11 mouse cellular contexts compared by ENCODE assay signal in the genomic region with DNA sequence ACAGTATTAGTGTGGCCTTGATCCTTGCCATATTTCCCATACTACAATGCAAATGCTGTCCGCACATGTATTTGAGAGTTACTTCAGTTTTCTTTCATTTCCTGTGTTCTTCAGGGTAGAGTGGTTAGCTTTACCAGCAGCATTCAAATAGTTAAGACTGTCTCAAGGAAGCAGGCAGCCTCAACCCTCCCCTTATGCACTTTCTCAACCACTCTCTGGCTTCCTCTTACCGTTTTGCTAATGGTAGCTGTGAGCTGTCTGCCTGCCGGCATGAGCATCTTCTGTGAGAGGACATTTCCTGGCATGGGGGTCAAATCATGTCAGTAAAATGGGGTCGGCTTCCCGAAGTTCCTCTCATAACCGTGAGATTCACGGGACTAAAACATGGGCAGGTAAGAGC.
DNase-seq lines count a peak whose midpoint lies in the region; ATAC-seq lines count a peak whose summit lies in the region.
"Had no signal": no experiment of that assay in that cellular context is flagged by ENCODE, and none has a peak within 500 bp of the region (broad histone marks: within the 10 kb centered on the region; RNA-seq: fewer than 3 reads in every experiment).

No protein-coding gene starts in this region.

- peak; percentile 48 to 49 for DNase-seq in spleen, adult 18-20 months
- no peak for DNase-seq in spleen, adult 12 weeks (ENCODE audit: low spot score)
- DNase-seq in c-Kit-positive CD71-positive TER-119-positive erythroid progenitor cells, embryonic 14.5 days (ENCODE audit: low spot score) = no peak
- DNase-seq in forebrain, embryonic 11.5 days (ENCODE audit: low spot score) = no peak
- no peak for DNase-seq in left cerebral cortex, postnatal 4 days
- DNase-seq: midbrain, embryonic 14.5 days had no signal

- peaks cover 87% of the 10 kb centered on the region for H3K36me3 ChIP-seq in liver, embryonic 15.5 days (replicated peaks)
- no peaks in the 10 kb centered on the region; the same call in 1 of the 2 replicates for H3K36me3 ChIP-seq in forebrain, embryonic 11.5 days (ENCODE audit: control insufficient read depth, insufficient read depth, low read length)
- peaks cover 13% of the 10 kb centered on the region; the same call in 1 of the 2 replicates for H3K36me3 ChIP-seq in intestine, embryonic 16.5 days (ENCODE audit: control insufficient read depth, insufficient read depth, low read length)

- no peak for ATAC-seq in liver, embryonic 15.5 days (ENCODE audit: insufficient read depth)
- peak; percentile 82 for ATAC-seq in neutrophil, adult 5-6 weeks (ENCODE audit: extremely low read depth, insufficient number of reproducible peaks, low FRiP score, poor library complexity, severe bottlenecking)
- ATAC-seq in forebrain, embryonic 11.5 days (replicated peaks; ENCODE audit: low FRiP score) = no peak
- no peak for ATAC-seq in intestine, embryonic 16.5 days

- H3K4me1 ChIP-seq in liver, embryonic 15.5 days (replicated peaks) = peaks cover 3% of the 10 kb centered on the region
- no peaks in the 10 kb centered on the region for H3K4me1 ChIP-seq in forebrain, embryonic 11.5 days (replicated peaks; ENCODE audit: control insufficient read depth, insufficient read depth, low read length)
- no peaks in the 10 kb centered on the region for H3K4me1 ChIP-seq in intestine, embryonic 16.5 days (ENCODE audit: control insufficient read depth, insufficient read depth, low read length)
- H3K4me1 ChIP-seq: forebrain, embryonic 12.5 days; limb, embryonic 10.5 days had no signal

- H3K4me3 ChIP-seq in liver, embryonic 15.5 days (replicated peaks) = peak overlapping the region; percentile 28
- no peak overlapping the region for H3K4me3 ChIP-seq in forebrain, embryonic 11.5 days (ENCODE audit: low read depth, low read length)
- H3K4me3 ChIP-seq in intestine, embryonic 16.5 days (ENCODE audit: low read length) = no peak overlapping the region
- H3K4me3 ChIP-seq: forebrain, embryonic 12.5 days; limb, embryonic 10.5 days had no signal

- no peak overlapping the region for H3K9ac ChIP-seq in liver, embryonic 15.5 days
- no peak overlapping the region for H3K9ac ChIP-seq in forebrain, embryonic 11.5 days (ENCODE audit: low read length)
- no peak overlapping the region for H3K9ac ChIP-seq in intestine, embryonic 16.5 days (ENCODE audit: low read depth, low read length)
- H3K9ac ChIP-seq: forebrain, embryonic 12.5 days had no signal

- WGBS in liver, embryonic 15.5 days (ENCODE audit: insufficient replicate concordance) = 38% methylated on average over 7 of the region's 7 CpGs
- WGBS in forebrain, embryonic 11.5 days = 86% methylated on average over 7 of the region's 7 CpGs
- WGBS in intestine, embryonic 16.5 days = 67% methylated on average over 7 of the region's 7 CpGs

- intact Hi-C loops in left cerebral cortex, postnatal 4 days (cut with DNase I) = no loop called here

- H3K27ac ChIP-seq in liver, embryonic 15.5 days (replicated peaks) = no peak overlapping the region; the same call in 1 of the 2 replicates
- no peak overlapping the region for H3K27ac ChIP-seq in forebrain, embryonic 11.5 days (ENCODE audit: low read depth, low read length)
- H3K27ac ChIP-seq in intestine, embryonic 16.5 days (ENCODE audit: low read length) = no peak overlapping the region
- H3K27ac ChIP-seq: forebrain, embryonic 12.5 days; limb, embryonic 10.5 days had no signal

- no peak overlapping the region for H3K4me2 ChIP-seq in liver, embryonic 15.5 days
- no peak overlapping the region for H3K4me2 ChIP-seq in forebrain, embryonic 11.5 days (ENCODE audit: low read depth, low read length, severe bottlenecking)
- H3K4me2 ChIP-seq in intestine, embryonic 16.5 days (ENCODE audit: low read depth, low read length) = no peak overlapping the region
- H3K4me2 ChIP-seq: forebrain, embryonic 12.5 days had no signal

- no peaks in the 10 kb centered on the region for H3K27me3 ChIP-seq in liver, embryonic 15.5 days
- no peaks in the 10 kb centered on the region for H3K27me3 ChIP-seq in forebrain, embryonic 11.5 days (ENCODE audit: control insufficient read depth, insufficient read depth, low read length)
- H3K27me3 ChIP-seq in intestine, embryonic 16.5 days (replicated peaks; ENCODE audit: control insufficient read depth, insufficient read depth, low read length) = no peaks in the 10 kb centered on the region
- H3K27me3 ChIP-seq: forebrain, embryonic 12.5 days had no signal

- no peaks in the 10 kb centered on the region for H3K9me3 ChIP-seq in liver, embryonic 15.5 days (replicated peaks)
- H3K9me3 ChIP-seq in forebrain, embryonic 11.5 days (ENCODE audit: control insufficient read depth, low read length) = no peaks in the 10 kb centered on the region
- no peaks in the 10 kb centered on the region for H3K9me3 ChIP-seq in intestine, embryonic 16.5 days (ENCODE audit: control insufficient read depth, low read length)
- H3K9me3 ChIP-seq: forebrain, embryonic 12.5 days; limb, embryonic 10.5 days had no signal

Comparison
In these comparisons a context has a peak if more than half of its experiments do, and no peak if none do; other contexts are left out.
1. DNase-seq: peak in spleen, adult 18-20 months (2 of 2); none in spleen, adult 12 weeks (single experiment), c-Kit-positive CD71-positive TER-119-positive erythroid progenitor cells, embryonic 14.5 days (single experiment), forebrain, embryonic 11.5 days (single experiment) and left cerebral cortex, postnatal 4 days (single experiment).